10 mouse cellular contexts compared by ENCODE assay signal in the genomic region with DNA sequence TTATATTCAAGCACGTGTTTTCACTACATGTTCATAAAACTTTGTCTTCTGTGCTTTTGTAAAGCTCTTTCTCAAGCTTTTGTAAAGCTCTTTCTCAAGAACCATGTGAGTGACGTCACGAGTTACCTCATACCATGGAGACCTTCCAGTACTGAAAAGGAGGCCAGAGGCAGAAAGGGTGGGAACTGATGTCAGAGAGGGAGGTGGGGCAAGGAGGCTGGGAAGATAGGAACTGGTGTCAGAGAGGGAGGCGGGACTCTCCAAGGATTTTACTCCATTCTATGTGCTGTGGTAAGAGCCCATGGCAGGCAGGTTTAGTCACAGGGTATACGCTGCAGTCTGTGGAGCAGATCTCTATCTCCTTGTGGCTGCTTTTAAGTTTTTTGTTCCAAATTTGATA. TPM values are rescaled to one million over a fixed set of nuclear protein-coding genes. Genes with fewer than 3 reads are reported as not detected.
DNase-seq lines count a peak whose midpoint lies in the region; ATAC-seq and TF ChIP-seq lines count a peak whose summit lies in the region.
"Had no signal": no experiment of that assay in that cellular context is flagged by ENCODE, and none has a peak within 500 bp of the region (broad histone marks: within the 10 kb centered on the region; RNA-seq: fewer than 3 reads in every experiment).

No protein-coding gene starts in this region.

- H3K9ac ChIP-seq in lung, embryonic 14.5 days = no peak overlapping the region
- H3K9ac ChIP-seq: liver, embryonic 14.5 days had no signal

- H3K4me2 ChIP-seq in lung, embryonic 14.5 days = no peak overlapping the region

- H3K27me3 ChIP-seq in lung, embryonic 14.5 days (ENCODE audit: insufficient read depth, low read length) = no peaks in the 10 kb centered on the region
- H3K27me3 ChIP-seq: CH12.LX had no signal

- no peak overlapping the region for H3K4me3 ChIP-seq in lung, embryonic 14.5 days (ENCODE audit: low read depth, low read length)

- no peaks in the 10 kb centered on the region for H3K4me1 ChIP-seq in lung, embryonic 14.5 days (ENCODE audit: insufficient read depth)

- H3K27ac ChIP-seq in lung, embryonic 14.5 days (ENCODE audit: low read depth) = no peak overlapping the region
- H3K27ac ChIP-seq: liver, embryonic 14.5 days had no signal

- WGBS in lung, embryonic 14.5 days = 59% methylated on average over 5 of the region's 5 CpGs

- ATAC-seq in lung, embryonic 14.5 days (ENCODE audit: insufficient read depth) = no peak

- H3K36me3 ChIP-seq in lung, embryonic 14.5 days (ENCODE audit: insufficient read depth) = no peaks in the 10 kb centered on the region

- no peaks in the 10 kb centered on the region for H3K9me3 ChIP-seq in lung, embryonic 14.5 days (ENCODE audit: low read depth, low read length)

- no peak for TF ChIP-seq CTCF in lung, embryonic 14.5 days (IDR thresholded peaks at IDR 0.05; ENCODE audit: low read depth)

- DNase-seq in gastrocnemius, adult 18-20 months (ENCODE audit: low spot score) = peak; percentile 59
- no peak for DNase-seq in gastrocnemius, postnatal 4 days (ENCODE audit: low spot score in 2 of 2)
- peak; percentile 72 for DNase-seq in 416B (ENCODE audit: low read depth)
- DNase-seq in adrenal gland, postnatal 36 days = peak; percentile 22 to 24
- peak; percentile 39 for DNase-seq in lung, embryonic 14.5 days
- no peak for DNase-seq in cerebellum, adult 11-12 months
- no peak for DNase-seq in cerebellum, postnatal 14 days
- no peak for DNase-seq in testis, postnatal 10 days (ENCODE audit: low spot score)

RNA-seq across cellular contexts. Expression of gene St8sia1, which starts 31.3 kb away (rescaled TPM):
- under 1 TPM; 0.19 to 0.30 TPM for total RNA-seq in gastrocnemius, adult 18-20 months (2021)
- total RNA-seq in gastrocnemius, postnatal 4 days (2021) = under 1 TPM; 0.47 to 0.52 TPM
- 1 to 10 TPM in 1 of 2 experiments, under 1 TPM in 1; 0.40 to 1.3 TPM for total RNA-seq in adrenal gland, postnatal 36 days (2021)
- 0.07 and 0.39 TPM in 2 replicates for polyA plus RNA-seq in lung, embryonic 14.5 days (2014; fragmentation: Nextera tagmentation; extraction: Ambion mirVana)

Comparison
In these comparisons a context has a peak if more than half of its experiments do, and no peak if none do; other contexts are left out.
1. DNase-seq: peak in gastrocnemius, adult 18-20 months (single experiment), 416B (single experiment), adrenal gland, postnatal 36 days (2 of 2) and lung, embryonic 14.5 days (single experiment); none in gastrocnemius, postnatal 4 days (0 of 2), cerebellum, adult 11-12 months (single experiment), cerebellum, postnatal 14 days (0 of 2) and testis, postnatal 10 days (single experiment).